Mouse (Mus musculus) midbrain, embryonic 12.5 days (tissue): ENCODE measurements around the gene Dffb. TPM values are rescaled to one million over a fixed set of nuclear protein-coding genes. Genes with fewer than 3 reads are reported as not detected.
A peak's percentile ranks its signal among the peaks of the same experiment; 100 is the strongest.

ENCODE experiments used
- ATAC-seq: fragments of 200-750 bp; cut with Nextera tagmentation; 2 replicates; pipeline ENCODE4 v1.8.0; 2017; ENCODE audit warnings: low read depth, moderate TSS enrichment, moderate library complexity; ENCODE audit not compliant: low FRiP score
- H3K27ac ChIP-seq: fragments of 300-500 bp; sonication (generic); replicated peaks from 2 replicates; pipeline ENCODE4 v1.5.1; 2016; ENCODE audit warnings: mild to moderate bottlenecking
- H3K27me3 ChIP-seq: fragments of 300-500 bp; sonication (generic); 2 replicates; pipeline ENCODE4 v1.6.1; 2016; ENCODE audit warnings: mild to moderate bottlenecking
- H3K36me3 ChIP-seq: fragments of 300-500 bp; sonication (generic); 2 replicates; pipeline ENCODE4 v1.6.1; 2016
- H3K4me1 ChIP-seq: fragments of 300-500 bp; sonication (generic); 2 replicates; pipeline ENCODE4 v1.6.1; 2016
- H3K4me2 ChIP-seq: fragments of 300-500 bp; sonication (generic); replicated peaks from 2 replicates; pipeline ENCODE4 v1.6.1; 2016; ENCODE audit warnings: mild to moderate bottlenecking, moderate library complexity
- H3K4me3 ChIP-seq: fragments of 300-500 bp; sonication (generic); 2 replicates; pipeline ENCODE4 v1.5.1; 2016; ENCODE audit warnings: mild to moderate bottlenecking
- H3K9ac ChIP-seq: fragments of 300-500 bp; sonication (generic); replicated peaks from 2 replicates; pipeline ENCODE4 v1.6.1; 2016; ENCODE audit warnings: mild to moderate bottlenecking, moderate library complexity
- H3K9me3 ChIP-seq: fragments of 300-500 bp; sonication (generic); 2 replicates; pipeline ENCODE4 v1.6.1; 2016; ENCODE audit warnings: mild to moderate bottlenecking
- WGBS: fragments of 180-500 bp; shearing (Covaris S2); methylation state at CpG from one replicate; pipeline ENCODE4 v1.1.7; 2016; 5-methylcytosine and 5-hydroxymethylcytosine counted together
- polyA plus RNA-seq: library from polyadenylated mRNA; unstranded; fragments of >200 nt; fragmentation: Nextera tagmentation; extraction: Ambion mirVana; gene quantifications from 2 replicates; pipeline ENCODE4 v1.2.1, GENCODE M21; 2016

Dffb gene
- polyA plus RNA-seq, 1 experiment from 2014 or later = 10.3 TPM

GRCm38 (mm10) chr4:154006264-154006663, 31.3 kb upstream of the Dffb start:
- Histone ChIP-seq H3K9me3 (no peaks in the 10 kb centered on the region), H3K9ac (no peak overlapping the region), H3K27me3 (no peaks in the 10 kb centered on the region), H3K4me3 (no peak overlapping the region), H3K4me2 (no peak overlapping the region), H3K4me1 (peaks cover 5% of the 10 kb centered on the region; the same call in 1 of the 2 replicates), H3K36me3 (peaks cover 54% of the 10 kb centered on the region), H3K27ac (no peak overlapping the region)
- no peak for ATAC-seq
- WGBS = 93% methylated on average over 6 of the region's 6 CpGs

GRCm38 (mm10) chr4:154005488-154005887, 30.6 kb upstream of the Dffb start:
- ATAC-seq = no peak
- no peaks in the 10 kb centered on the region for H3K9me3 ChIP-seq
- 93% methylated on average over 5 of the region's 5 CpGs for WGBS
- no peak overlapping the region for H3K9ac ChIP-seq
- H3K4me2 ChIP-seq = no peak overlapping the region
- no peaks in the 10 kb centered on the region for H3K27me3 ChIP-seq
- H3K4me1 ChIP-seq = no peaks in the 10 kb centered on the region
- no peak overlapping the region for H3K4me3 ChIP-seq
- H3K27ac ChIP-seq = no peak overlapping the region
- peaks cover 54% of the 10 kb centered on the region for H3K36me3 ChIP-seq

- Histone ChIP-seq H3K9me3 (no peaks in the 10 kb centered on the region), H3K4me3 (no peak overlapping the region), H3K4me1 (no peaks in the 10 kb centered on the region), H3K27me3 (no peaks in the 10 kb centered on the region), H3K4me2 (no peak overlapping the region), H3K27ac (no peak overlapping the region), H3K36me3 (peaks cover 97% of the 10 kb centered on the region), H3K9ac (no peak overlapping the region)
- no peak for ATAC-seq
- WGBS = 89% methylated on average over 8 of the region's 8 CpGs
Measured at GRCm38 (mm10) chr4:153993505-153993904, 18.6 kb upstream of the Dffb start.

- WGBS = 92% methylated on average over 10 of the region's 10 CpGs
- no peak overlapping the region for H3K27ac ChIP-seq
- H3K9me3 ChIP-seq = no peaks in the 10 kb centered on the region
- ATAC-seq = no peak
- no peaks in the 10 kb centered on the region for H3K4me1 ChIP-seq
- no peak overlapping the region for H3K9ac ChIP-seq
- no peaks in the 10 kb centered on the region for H3K27me3 ChIP-seq
- peaks cover 97% of the 10 kb centered on the region for H3K36me3 ChIP-seq
- no peak overlapping the region for H3K4me3 ChIP-seq
- no peak overlapping the region for H3K4me2 ChIP-seq
Measured at GRCm38 (mm10) chr4:153992715-153993114, 17.8 kb upstream of the Dffb start.

GRCm38 (mm10) chr4:153980470-153980869, 5.5 kb upstream of the Dffb start:
- Histone ChIP-seq H3K4me1 (peaks cover 11% of the 10 kb centered on the region), H3K4me3 (no peak overlapping the region), H3K9ac (no peak overlapping the region), H3K27me3 (no peaks in the 10 kb centered on the region), H3K9me3 (no peaks in the 10 kb centered on the region), H3K36me3 (peaks cover 70% of the 10 kb centered on the region), H3K27ac (no peak overlapping the region), H3K4me2 (no peak overlapping the region)
- WGBS = 92% methylated on average over 11 of the region's 11 CpGs
- no peak for ATAC-seq

GRCm38 (mm10) chr4:153979243-153979642, 4.3 kb upstream of the Dffb start:
- Histone ChIP-seq H3K27ac (no peak overlapping the region), H3K27me3 (no peaks in the 10 kb centered on the region), H3K9me3 (no peaks in the 10 kb centered on the region), H3K4me3 (no peak overlapping the region), H3K4me1 (peaks cover 13% of the 10 kb centered on the region), H3K4me2 (no peak overlapping the region), H3K36me3 (peaks cover 58% of the 10 kb centered on the region), H3K9ac (no peak overlapping the region)
- 90% methylated on average over 10 of the region's 10 CpGs for WGBS
- ATAC-seq = no peak

- WGBS = 39% methylated on average over 6 of the region's 6 CpGs
Measured at GRCm38 (mm10) chr4:153975768-153976167, 842 bp upstream of the Dffb start.

GRCm38 (mm10) chr4:153975292-153975662, 351 bp upstream of the Dffb start:
- Histone ChIP-seq H3K27ac (peak overlapping the region; percentile 77), H3K9me3 (no peaks in the 10 kb centered on the region), H3K4me1 (peaks cover 22% of the 10 kb centered on the region), H3K9ac (peak overlapping the region; percentile 89), H3K27me3 (no peaks in the 10 kb centered on the region), H3K4me2 (peak overlapping the region; percentile 97), H3K4me3 (peak overlapping the region; percentile 94), H3K36me3 (peaks cover 33% of the 10 kb centered on the region)
- WGBS = under 1% methylated on average over 31 of the region's 33 CpGs
- ATAC-seq = peak; percentile 76

More at GRCm38 (mm10) chr4:153975768-153976167, 842 bp upstream of the Dffb start:
- no peak for ATAC-seq
- Histone ChIP-seq H3K4me3 (peak overlapping the region; percentile 94), H3K4me1 (peaks cover 22% of the 10 kb centered on the region), H3K27me3 (no peaks in the 10 kb centered on the region), H3K9me3 (no peaks in the 10 kb centered on the region), H3K4me2 (peak overlapping the region; percentile 97), H3K9ac (peak overlapping the region; percentile 89), H3K36me3 (peaks cover 33% of the 10 kb centered on the region), H3K27ac (no peak overlapping the region)

- no peak for ATAC-seq
- H3K9ac ChIP-seq = no peak overlapping the region
- no peaks in the 10 kb centered on the region for H3K4me1 ChIP-seq
- no peaks in the 10 kb centered on the region for H3K27me3 ChIP-seq
- H3K9me3 ChIP-seq = no peaks in the 10 kb centered on the region
- H3K4me2 ChIP-seq = no peak overlapping the region
- H3K4me3 ChIP-seq = no peak overlapping the region
- WGBS = 82% methylated on average over 2 of the region's 2 CpGs
- no peak overlapping the region for H3K27ac ChIP-seq
- H3K36me3 ChIP-seq = peaks cover 59% of the 10 kb centered on the region
Measured at GRCm38 (mm10) chr4:153968063-153968462, 6.9 kb downstream of the Dffb start.

GRCm38 (mm10) chr4:153967556-153967955, 7.4 kb downstream of the Dffb start:
- no peak overlapping the region for H3K4me3 ChIP-seq
- ATAC-seq = no peak
- H3K36me3 ChIP-seq = peaks cover 65% of the 10 kb centered on the region
- H3K27me3 ChIP-seq = no peaks in the 10 kb centered on the region
- H3K4me2 ChIP-seq = no peak overlapping the region
- no peaks in the 10 kb centered on the region for H3K9me3 ChIP-seq
- WGBS = 89% methylated on average over 2 of the region's 2 CpGs
- no peak overlapping the region for H3K9ac ChIP-seq
- H3K27ac ChIP-seq = no peak overlapping the region
- H3K4me1 ChIP-seq = no peaks in the 10 kb centered on the region

GRCm38 (mm10) chr4:153966651-153967050, 8.3 kb downstream of the Dffb start:
- H3K9ac ChIP-seq = no peak overlapping the region
- peaks cover 73% of the 10 kb centered on the region for H3K36me3 ChIP-seq
- H3K27ac ChIP-seq = no peak overlapping the region
- H3K4me1 ChIP-seq = no peaks in the 10 kb centered on the region
- no peak overlapping the region for H3K4me3 ChIP-seq
- no peaks in the 10 kb centered on the region for H3K9me3 ChIP-seq
- no peak overlapping the region for H3K4me2 ChIP-seq
- no peak for ATAC-seq
- WGBS = 89% methylated on average over 5 of the region's 5 CpGs
- H3K27me3 ChIP-seq = no peaks in the 10 kb centered on the region

- Histone ChIP-seq H3K4me1 (peaks cover 15% of the 10 kb centered on the region), H3K27ac (no peak overlapping the region), H3K9ac (no peak overlapping the region; the same call in 1 of the 2 replicates), H3K4me2 (no peak overlapping the region), H3K4me3 (no peak overlapping the region), H3K27me3 (no peaks in the 10 kb centered on the region), H3K9me3 (no peaks in the 10 kb centered on the region), H3K36me3 (peaks cover 65% of the 10 kb centered on the region)
- no peak for ATAC-seq
- WGBS = 84% methylated on average over 7 of the region's 7 CpGs
Measured at GRCm38 (mm10) chr4:153962631-153963030, 12.3 kb downstream of the Dffb start.
